Mouse (Mus musculus) forebrain, embryonic 12.5 days (tissue): ENCODE measurements around the gene Ifnk. TPM values are rescaled to one million over a fixed set of nuclear protein-coding genes. Genes with fewer than 3 reads are reported as not detected.

Source experiments
- ATAC-seq: fragments of 200-750 bp; cut with Nextera tagmentation; 2 replicates; pipeline ENCODE4 v1.8.0; 2017; ENCODE audit warnings: moderate TSS enrichment; ENCODE audit not compliant: low FRiP score
- H3K27ac ChIP-seq: fragments of 300-500 bp; sonication (generic); 2 replicates; pipeline ENCODE4 v1.5.1; 2016; ENCODE audit warnings: mild to moderate bottlenecking
- H3K27me3 ChIP-seq: fragments of 300-500 bp; sonication (generic); 2 replicates; pipeline ENCODE4 v1.6.1; 2016; ENCODE audit warnings: mild to moderate bottlenecking
- H3K36me3 ChIP-seq: fragments of 300-500 bp; sonication (generic); replicated peaks from 2 replicates; pipeline ENCODE4 v1.6.1; 2016; ENCODE audit warnings: mild to moderate bottlenecking
- H3K4me1 ChIP-seq: fragments of 300-500 bp; sonication (generic); 2 replicates; pipeline ENCODE4 v1.6.1; 2016
- H3K4me2 ChIP-seq: fragments of 300-500 bp; sonication (generic); 2 replicates; pipeline ENCODE4 v1.6.1; 2016; ENCODE audit warnings: mild to moderate bottlenecking, moderate library complexity
- H3K4me3 ChIP-seq: fragments of 300-500 bp; sonication (generic); replicated peaks from 2 replicates; pipeline ENCODE4 v1.5.1; 2016; ENCODE audit warnings: mild to moderate bottlenecking
- H3K9ac ChIP-seq: fragments of 300-500 bp; sonication (generic); 2 replicates; pipeline ENCODE4 v1.6.1; 2016; ENCODE audit warnings: mild to moderate bottlenecking
- H3K9me3 ChIP-seq: fragments of 300-500 bp; sonication (generic); 2 replicates; pipeline ENCODE4 v1.6.1; 2016
- WGBS: fragments of 180-500 bp; shearing (Covaris S2); methylation state at CpG from one replicate; pipeline ENCODE4 v1.1.7; 2016; 5-methylcytosine and 5-hydroxymethylcytosine counted together
- polyA plus RNA-seq: library from polyadenylated mRNA; unstranded; fragments of >200 nt; fragmentation: Nextera tagmentation; extraction: Ambion mirVana; gene quantifications from 2 replicates; pipeline ENCODE4 v1.2.1, GENCODE M21; 2016

Ifnk gene
- polyA plus RNA-seq, 1 experiment from 2014 or later: 0.41 TPM

- H3K27ac ChIP-seq: no peak overlapping the region
- no peaks in the 10 kb centered on the region for H3K9me3 ChIP-seq
- H3K9ac ChIP-seq: no peak overlapping the region
- no peak overlapping the region for H3K4me2 ChIP-seq
- no peaks in the 10 kb centered on the region for H3K36me3 ChIP-seq
- 93% methylated on average over 10 of the region's 10 CpGs for WGBS
- H3K27me3 ChIP-seq: no peaks in the 10 kb centered on the region
- no peak overlapping the region for H3K4me3 ChIP-seq
- ATAC-seq: no peak
- no peaks in the 10 kb centered on the region for H3K4me1 ChIP-seq
Observed at GRCm38 (mm10) chr4:35145726-35146125, 6.1 kb upstream of the Ifnk start.

- no peak overlapping the region for H3K27ac ChIP-seq
- ATAC-seq: no peak
- no peaks in the 10 kb centered on the region for H3K9me3 ChIP-seq
- no peak overlapping the region for H3K4me3 ChIP-seq
- H3K27me3 ChIP-seq: no peaks in the 10 kb centered on the region
- no peaks in the 10 kb centered on the region for H3K36me3 ChIP-seq
- no peaks in the 10 kb centered on the region for H3K4me1 ChIP-seq
- 93% methylated on average over 5 of the region's 5 CpGs for WGBS
- H3K4me2 ChIP-seq: no peak overlapping the region
- H3K9ac ChIP-seq: no peak overlapping the region
Observed at GRCm38 (mm10) chr4:35146597-35146996, 5.3 kb upstream of the Ifnk start.

GRCm38 (mm10) chr4:35148326-35148725 lies 3.5 kb upstream of the Ifnk start:
- H3K4me1 ChIP-seq: no peaks in the 10 kb centered on the region
- no peak overlapping the region for H3K27ac ChIP-seq
- H3K36me3 ChIP-seq: no peaks in the 10 kb centered on the region
- 86% methylated on average over 4 of the region's 4 CpGs for WGBS
- H3K9me3 ChIP-seq: no peaks in the 10 kb centered on the region
- H3K4me2 ChIP-seq: no peak overlapping the region
- H3K9ac ChIP-seq: no peak overlapping the region
- ATAC-seq: no peak
- no peak overlapping the region for H3K4me3 ChIP-seq
- no peaks in the 10 kb centered on the region for H3K27me3 ChIP-seq

GRCm38 (mm10) chr4:35150706-35151105 lies 1.1 kb upstream of the Ifnk start:
- Histone ChIP-seq H3K4me3 (no peak overlapping the region), H3K27ac (no peak overlapping the region), H3K4me1 (peaks cover 13% of the 10 kb centered on the region), H3K27me3 (peaks cover 3% of the 10 kb centered on the region; the same call in 1 of the 2 replicates), H3K36me3 (no peaks in the 10 kb centered on the region), H3K9ac (no peak overlapping the region), H3K9me3 (no peaks in the 10 kb centered on the region), H3K4me2 (no peak overlapping the region)
- ATAC-seq: no peak
- 85% methylated on average over 3 of the region's 3 CpGs for WGBS

GRCm38 (mm10) chr4:35154051-35154450 lies 2.2 kb downstream of the Ifnk start:
- no peak for ATAC-seq
- H3K36me3 ChIP-seq: no peaks in the 10 kb centered on the region
- H3K27ac ChIP-seq: no peak overlapping the region
- peaks cover 7% of the 10 kb centered on the region; the same call in 1 of the 2 replicates for H3K27me3 ChIP-seq
- H3K9ac ChIP-seq: no peak overlapping the region
- H3K4me3 ChIP-seq: no peak overlapping the region
- H3K9me3 ChIP-seq: no peaks in the 10 kb centered on the region
- WGBS: 53% methylated on average over 3 of the region's 3 CpGs
- H3K4me2 ChIP-seq: no peak overlapping the region
- peaks cover 22% of the 10 kb centered on the region for H3K4me1 ChIP-seq

- Histone ChIP-seq H3K4me2 (peak overlapping the region; percentile 82), H3K27ac (peak overlapping the region; percentile 82), H3K9me3 (no peaks in the 10 kb centered on the region), H3K36me3 (no peaks in the 10 kb centered on the region), H3K27me3 (peaks cover 7% of the 10 kb centered on the region; the same call in 1 of the 2 replicates), H3K4me1 (peaks cover 22% of the 10 kb centered on the region), H3K4me3 (peak overlapping the region; percentile 55), H3K9ac (peak overlapping the region; percentile 48)
- 25% methylated on average over 20 of the region's 20 CpGs for WGBS
- ATAC-seq: peak; percentile 42; the same call in 1 of the 2 replicates
Observed at GRCm38 (mm10) chr4:35155132-35155922, 3.5 kb downstream of the Ifnk start.

- Histone ChIP-seq H3K27ac (peak overlapping the region; percentile 82), H3K9ac (peak overlapping the region; percentile 48), H3K27me3 (peaks cover 7% of the 10 kb centered on the region; the same call in 1 of the 2 replicates), H3K36me3 (no peaks in the 10 kb centered on the region), H3K4me2 (peak overlapping the region; percentile 82), H3K9me3 (no peaks in the 10 kb centered on the region), H3K4me1 (peaks cover 22% of the 10 kb centered on the region), H3K4me3 (peak overlapping the region; percentile 55)
- WGBS: 0% methylated on average over 26 of the region's 26 CpGs
- ATAC-seq: peak; percentile 83
Observed at GRCm38 (mm10) chr4:35156149-35156611, 4.3 kb downstream of the Ifnk start.

- H3K4me2 ChIP-seq: peak within 1 kb of the TSS; percentile 82
- H3K4me3 ChIP-seq: peak within 1 kb of the TSS; percentile 55
- peak within 1 kb of the TSS; percentile 82 for H3K27ac ChIP-seq
- no peaks in the 10 kb centered on the region for H3K36me3 ChIP-seq
- H3K9ac ChIP-seq: peak within 1 kb of the TSS; percentile 48
- WGBS: under 1% methylated on average over 50 of the region's 50 CpGs
- H3K4me1 ChIP-seq: peaks cover 22% of the 10 kb centered on the region
- ATAC-seq: peak; percentile 87
- no peaks in the 10 kb centered on the region for H3K9me3 ChIP-seq
- H3K27me3 ChIP-seq: peaks cover 7% of the 10 kb centered on the region; the same call in 1 of the 2 replicates
Observed at GRCm38 (mm10) chr4:35156751-35157611, 5.1 kb downstream of the Ifnk start, which contains the start of gene Mob3b. Gene Mob3b (minus strand): TSS chr4:35157484.

- Histone ChIP-seq H3K9ac (no peak overlapping the region), H3K27ac (no peak overlapping the region), H3K9me3 (no peaks in the 10 kb centered on the region), H3K27me3 (peaks cover 7% of the 10 kb centered on the region; the same call in 1 of the 2 replicates), H3K4me3 (no peak overlapping the region), H3K4me1 (peaks cover 22% of the 10 kb centered on the region), H3K4me2 (no peak overlapping the region), H3K36me3 (no peaks in the 10 kb centered on the region)
- ATAC-seq: no peak
- 67% methylated on average over 11 of the region's 11 CpGs for WGBS
Observed at GRCm38 (mm10) chr4:35157815-35158214, 6.0 kb downstream of the Ifnk start.

GRCm38 (mm10) chr4:35165275-35165674 lies 13.4 kb downstream of the Ifnk start:
- Histone ChIP-seq H3K4me2 (no peak overlapping the region), H3K9ac (no peak overlapping the region), H3K27me3 (no peaks in the 10 kb centered on the region), H3K4me3 (no peak overlapping the region), H3K9me3 (no peaks in the 10 kb centered on the region), H3K27ac (no peak overlapping the region), H3K4me1 (no peaks in the 10 kb centered on the region), H3K36me3 (no peaks in the 10 kb centered on the region)
- ATAC-seq: no peak
- WGBS: 84% methylated on average over 2 of the region's 2 CpGs

GRCm38 (mm10) chr4:35165947-35166346 lies 14.1 kb downstream of the Ifnk start:
- Histone ChIP-seq H3K4me3 (no peak overlapping the region), H3K27me3 (no peaks in the 10 kb centered on the region), H3K36me3 (no peaks in the 10 kb centered on the region), H3K9ac (no peak overlapping the region), H3K27ac (no peak overlapping the region), H3K9me3 (no peaks in the 10 kb centered on the region), H3K4me2 (no peak overlapping the region), H3K4me1 (no peaks in the 10 kb centered on the region)
- WGBS: 88% methylated on average over 3 of the region's 3 CpGs
- no peak for ATAC-seq

GRCm38 (mm10) chr4:35167855-35168254 lies 16.0 kb downstream of the Ifnk start:
- no peaks in the 10 kb centered on the region for H3K27me3 ChIP-seq
- H3K36me3 ChIP-seq: no peaks in the 10 kb centered on the region
- no peak overlapping the region for H3K4me3 ChIP-seq
- H3K9me3 ChIP-seq: no peaks in the 10 kb centered on the region
- ATAC-seq: no peak
- 82% methylated on average over 5 of the region's 5 CpGs for WGBS
- H3K4me1 ChIP-seq: no peaks in the 10 kb centered on the region
- H3K4me2 ChIP-seq: no peak overlapping the region
- no peak overlapping the region for H3K27ac ChIP-seq
- no peak overlapping the region for H3K9ac ChIP-seq
